Mouse (Mus musculus) CD4-positive, CD25-positive, alpha-beta regulatory T cell, adult 4 months (primary cell): Measurements from ENCODE around the gene Atp8b5. TPM values are rescaled to one million over a fixed set of nuclear protein-coding genes. Genes with fewer than 3 reads are reported as not detected.

Source experiments
- ATAC-seq: one replicate; pipeline ENCODE4 v1.8.0; 2017
- polyA plus RNA-seq, 2 experiments: library from polyadenylated mRNA; unstranded; fragments of 100-300 nt; shearing (Covaris generic); gene quantifications; one replicate each; pipeline ENCODE4 v1.2.1; 2017

Atp8b5 gene
- polyA plus RNA-seq, 2 experiments from 2014 or later: not detected

- ATAC-seq: no peak
These were observed 149.1 kb downstream of the Atp8b5 start for GRCm38 (mm10) chr4:43416071-43416490.

- no peak for ATAC-seq
These were observed 150.5 kb downstream of the Atp8b5 start for GRCm38 (mm10) chr4:43417269-43418062.

GRCm38 (mm10) chr4:43418450-43418849 is 151.5 kb downstream of the Atp8b5 start:
- ATAC-seq: no peak

GRCm38 (mm10) chr4:43418973-43419656 is 152.2 kb downstream of the Atp8b5 start:
- ATAC-seq: no peak

GRCm38 (mm10) chr4:43419801-43420281 is 152.9 kb downstream of the Atp8b5 start:
- no peak for ATAC-seq

GRCm38 (mm10) chr4:43420305-43420704 is 153.3 kb downstream of the Atp8b5 start:
- ATAC-seq: peak; percentile 58

GRCm38 (mm10) chr4:43421632-43422240 is 154.8 kb downstream of the Atp8b5 start:
- no peak for ATAC-seq

Other genes starting within 250 kb of the Atp8b5 start
- 10 to 100 TPM; 12.1 to 34.1 TPM for gene Pigo, start 241.3 kb upstream of the Atp8b5 start, polyA plus RNA-seq
- 100 to 1,000 TPM; 137 to 170 TPM for gene Stoml2, start 235.4 kb upstream of the Atp8b5 start, polyA plus RNA-seq
- 1 to 10 TPM; 1.5 to 2.3 TPM for gene Fam214b, start 220.9 kb upstream of the Atp8b5 start, polyA plus RNA-seq
- under 1 TPM; 0.05 to 0.29 TPM for gene Unc13b, start 208.2 kb upstream of the Atp8b5 start, polyA plus RNA-seq
- gene Rusc2, start 114.8 kb downstream of the Atp8b5 start, polyA plus RNA-seq: not detected
- not detected for gene Fam166b, start 162.0 kb downstream of the Atp8b5 start, polyA plus RNA-seq
- 1 to 10 TPM in 1 of 2 experiments, under 1 TPM in 1; 0.37 to 1.7 TPM for gene Tesk1, start 174.8 kb downstream of the Atp8b5 start, polyA plus RNA-seq
- 100 to 1,000 TPM; 132 to 166 TPM for gene Cd72, start 187.5 kb downstream of the Atp8b5 start, polyA plus RNA-seq
- 100 to 1,000 TPM; 144 to 199 TPM for gene Sit1, start 216.6 kb downstream of the Atp8b5 start, polyA plus RNA-seq
- gene Ccdc107, start 225.7 kb downstream of the Atp8b5 start, polyA plus RNA-seq: 10 to 100 TPM; 64.0 to 76.0 TPM
- 1 to 10 TPM; 4.9 to 8.3 TPM for gene Arhgef39, start 232.5 kb downstream of the Atp8b5 start, polyA plus RNA-seq
- 1 to 10 TPM in 1 of 2 experiments, under 1 TPM in 1; 0.32 to 1.5 TPM for gene Car9, start 239.8 kb downstream of the Atp8b5 start, polyA plus RNA-seq